Mouse (Mus musculus) 3T3-L1 (cell line): ENCODE data around the gene Cnksr3.
A peak's percentile ranks its signal among the peaks of the same experiment; 100 is the strongest.

ENCODE experiments used
- DNase-seq: peaks from one replicate; pipeline ENCODE4 v3.0.0-alpha.2; 2015; ENCODE audit warnings: low read depth, low spot score

The Cnksr3 gene

DNA sequence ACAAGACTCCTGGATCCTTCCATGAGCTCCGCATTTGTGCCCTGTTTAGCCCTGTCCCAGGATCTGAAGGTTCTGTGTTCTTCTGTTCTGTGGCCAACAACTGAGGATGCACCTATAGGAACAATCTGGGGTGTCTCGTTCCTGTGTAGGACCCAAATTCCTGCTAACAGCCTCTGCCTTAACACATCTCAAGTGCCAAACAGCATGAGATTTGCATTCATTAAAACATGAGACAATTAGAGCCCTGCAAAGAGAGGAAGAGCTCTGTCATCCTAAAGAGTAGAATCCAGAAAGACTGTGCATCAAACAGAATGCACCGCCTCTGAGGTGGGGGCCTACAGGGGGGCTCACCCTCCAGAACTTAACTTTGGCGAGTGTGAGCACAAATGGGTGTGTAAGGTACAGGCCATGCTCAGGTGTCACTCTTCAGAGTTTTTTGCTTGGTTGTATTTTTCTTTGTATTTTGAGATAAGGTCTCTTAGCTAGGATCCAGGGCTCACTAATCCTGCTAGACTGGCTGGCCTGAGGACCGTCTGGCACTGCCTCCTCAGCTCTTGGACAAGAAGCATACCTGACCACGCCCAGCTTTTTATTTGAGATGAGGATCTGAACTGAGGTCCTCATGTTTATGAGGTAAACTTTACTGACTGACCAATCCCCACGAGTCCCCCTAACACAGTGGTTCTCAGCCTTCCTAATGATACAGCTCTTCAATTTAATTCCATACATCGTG lies 15.2 kb downstream of the Cnksr3 start:
- DNase-seq, result no peak

GRCm38 (mm10) chr10:7195927-7196326 lies 16.1 kb downstream of the Cnksr3 start:
- DNase-seq, result no peak

GRCm38 (mm10) chr10:7191721-7192413 lies 20.2 kb downstream of the Cnksr3 start:
- no peak for DNase-seq

GRCm38 (mm10) chr10:7189194-7189593 lies 22.8 kb downstream of the Cnksr3 start:
- peak; percentile 61 for DNase-seq

GRCm38 (mm10) chr10:7187881-7188280 lies 24.2 kb downstream of the Cnksr3 start:
- no peak for DNase-seq

DNA sequence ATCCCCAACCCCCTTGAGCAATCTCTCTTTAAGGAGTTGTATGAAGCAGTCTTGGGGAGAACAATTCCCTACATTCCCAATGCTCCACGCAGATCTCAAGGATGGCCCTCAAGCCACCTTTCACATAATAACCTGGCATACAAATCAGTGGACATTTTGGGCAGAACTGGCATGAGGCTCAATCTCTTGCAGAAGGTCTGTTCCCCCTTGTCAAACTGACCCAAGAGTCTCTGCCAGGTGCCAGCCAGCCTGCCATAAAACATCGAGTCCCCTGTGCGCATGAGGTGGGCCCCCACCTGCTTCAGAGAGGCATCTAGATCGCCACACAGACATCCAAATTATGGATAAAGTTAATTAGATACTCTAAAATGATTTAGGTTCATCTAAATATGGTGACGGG lies 25.0 kb downstream of the Cnksr3 start:
- no peak for DNase-seq

DNA sequence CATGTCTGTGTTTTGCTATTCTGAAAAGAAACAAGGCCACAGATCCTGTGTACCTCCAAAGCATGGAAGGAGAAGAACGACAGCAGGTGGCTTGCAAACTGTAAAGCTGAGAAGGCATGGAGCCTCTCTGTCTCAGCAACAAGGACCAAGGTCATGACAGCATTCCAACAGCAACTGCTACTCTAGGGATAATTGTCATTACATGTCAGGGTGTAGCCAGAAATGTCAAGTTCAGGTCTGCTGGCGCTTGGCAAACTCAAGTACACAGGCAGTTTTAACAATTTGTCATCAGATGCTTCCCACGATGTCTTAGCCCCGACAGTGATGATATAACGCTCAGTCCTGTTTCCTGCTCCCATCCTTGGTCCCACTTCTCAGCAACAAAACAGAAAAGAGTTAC lies 26.0 kb downstream of the Cnksr3 start:
- DNase-seq, result no peak

GRCm38 (mm10) chr10:7183171-7183631 lies 28.8 kb downstream of the Cnksr3 start:
- peak; percentile 18 for DNase-seq

DNA sequence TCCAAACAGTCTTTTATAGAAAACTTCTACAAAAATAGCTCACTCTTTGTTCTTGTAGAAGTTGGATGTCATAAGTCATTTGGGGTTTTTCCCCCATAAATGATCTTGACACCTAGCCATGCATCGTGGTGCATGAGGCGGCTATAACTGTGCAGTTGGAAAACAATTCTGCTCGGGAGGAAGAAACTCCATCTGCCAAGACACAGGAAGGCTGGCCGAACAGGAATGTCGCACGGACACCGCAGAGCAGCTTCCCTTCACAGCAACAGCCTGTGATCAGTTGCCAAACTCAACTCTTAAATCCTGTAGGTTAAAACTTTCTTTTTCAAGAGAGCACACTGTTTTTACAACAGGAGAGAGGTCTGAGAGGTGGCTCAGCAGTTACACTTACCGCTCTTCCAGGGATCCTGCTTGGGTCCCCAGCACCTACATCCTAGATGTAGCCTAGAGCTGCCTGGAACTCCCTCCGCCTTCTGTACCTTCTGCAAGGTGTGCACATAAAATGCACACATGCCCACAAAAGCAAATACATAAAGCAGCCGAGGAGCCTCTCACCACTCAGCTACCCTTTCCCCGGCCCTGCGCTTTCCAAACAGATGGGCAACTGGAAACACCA lies 29.4 kb downstream of the Cnksr3 start:
- no peak for DNase-seq

GRCm38 (mm10) chr10:7180296-7180695 lies 31.7 kb downstream of the Cnksr3 start:
- DNase-seq, result no peak

- DNase-seq, result no peak
Measured at GRCm38 (mm10) chr10:7178571-7178970, 33.5 kb downstream of the Cnksr3 start.

- no peak for DNase-seq
Measured at GRCm38 (mm10) chr10:7176205-7176910, 35.7 kb downstream of the Cnksr3 start.

DNA sequence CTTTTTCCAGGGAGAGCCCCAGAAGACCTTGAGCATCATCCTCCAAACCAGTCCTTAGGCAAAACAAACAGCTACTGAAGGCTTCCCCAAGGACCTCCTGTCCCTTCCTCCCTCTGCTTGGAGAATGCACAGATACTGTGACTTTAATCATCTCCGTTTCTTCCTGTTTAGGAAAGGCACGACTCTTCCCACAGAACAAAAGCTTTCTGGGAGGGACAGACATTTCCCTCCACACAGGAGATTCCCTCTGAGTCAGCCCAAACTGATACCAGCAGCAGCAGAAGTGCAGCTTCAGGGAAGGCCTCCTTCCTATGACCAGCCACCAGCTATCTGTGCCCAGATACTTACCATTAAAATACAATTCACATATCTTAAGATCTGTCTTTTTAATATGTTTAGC lies 37.6 kb downstream of the Cnksr3 start:
- no peak for DNase-seq

- no peak for DNase-seq
Measured at GRCm38 (mm10) chr10:7173098-7173497, 38.9 kb downstream of the Cnksr3 start.

DNA sequence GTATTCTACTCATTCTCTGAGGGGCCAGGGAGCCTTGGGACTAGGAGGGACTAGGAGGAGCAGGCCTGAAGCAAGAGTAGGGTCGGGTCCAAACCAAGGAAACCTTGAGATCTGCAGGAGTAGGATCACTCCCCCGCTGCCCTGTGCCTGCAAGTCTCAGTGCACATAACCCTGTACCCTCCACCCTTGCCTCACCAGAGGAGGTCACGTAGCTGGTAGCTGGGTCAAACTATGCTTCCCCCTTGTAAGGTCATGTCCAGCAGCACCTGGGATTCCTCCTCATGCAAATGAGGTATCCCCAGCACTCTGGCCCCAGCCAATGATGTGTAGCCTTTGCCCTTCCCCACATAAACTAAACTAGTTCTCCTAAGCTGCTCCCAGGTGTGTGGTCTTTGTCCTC lies 41.6 kb downstream of the Cnksr3 start:
- DNase-seq, result no peak

DNA sequence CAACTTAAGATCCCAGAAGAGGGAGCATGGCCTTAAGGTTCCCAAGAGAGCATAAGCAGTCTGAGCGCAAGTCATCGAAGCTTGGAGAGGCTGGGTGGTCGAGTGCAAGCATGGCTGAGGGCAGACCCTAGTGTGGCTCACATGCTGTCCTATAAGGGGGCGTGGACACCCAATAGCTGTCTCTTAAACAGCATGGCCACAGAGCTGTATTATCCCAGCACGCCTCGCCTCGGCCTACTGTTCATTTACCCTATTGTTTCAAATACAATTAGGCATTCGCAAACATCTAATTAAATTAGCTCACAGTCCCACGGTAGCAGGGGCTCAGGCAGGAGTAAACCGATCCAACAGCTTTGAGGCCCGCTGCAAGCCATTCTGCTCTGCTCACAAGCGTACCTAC lies 49.0 kb downstream of the Cnksr3 start:
- no peak for DNase-seq

DNA sequence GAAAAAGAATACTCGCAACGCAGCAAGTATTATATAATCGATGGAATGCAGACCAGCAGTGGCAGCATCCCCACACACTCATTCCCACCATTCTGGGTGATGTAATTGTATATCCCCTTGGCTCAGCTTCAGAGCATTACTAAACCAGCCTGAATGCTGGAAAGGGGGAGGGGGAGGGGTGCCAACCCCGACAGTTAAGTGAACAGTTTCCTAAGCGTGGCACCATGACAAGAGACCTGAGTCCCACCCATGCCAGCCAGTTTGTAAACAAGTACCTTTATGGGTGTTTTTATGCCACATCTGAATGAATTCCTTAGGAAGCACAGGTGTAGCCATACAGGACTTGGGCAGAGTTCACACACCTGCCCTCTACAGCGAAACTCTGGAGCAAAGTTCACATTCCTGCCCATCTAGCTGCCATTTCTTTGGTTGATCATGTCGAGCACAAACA lies 53.0 kb downstream of the Cnksr3 start:
- DNase-seq, result peak; percentile 82

GRCm38 (mm10) chr10:7158285-7159060 lies 53.6 kb downstream of the Cnksr3 start:
- DNase-seq, result peak; percentile 48

- DNase-seq, result no peak
Measured at GRCm38 (mm10) chr10:7154877-7155276, 57.2 kb downstream of the Cnksr3 start.

- DNase-seq, result no peak
Measured at GRCm38 (mm10) chr10:7152926-7153325, 59.1 kb downstream of the Cnksr3 start.
